Mouse (Mus musculus): ENCODE data around the gene Pdpk1.

GRCm38 (mm10) chr17:24157526-24157925, 6.8 kb upstream of the Pdpk1 start:
- TF ChIP-seq CTCF (IDR thresholded peaks at IDR 0.05; ENCODE audit: control insufficient read depth, insufficient read depth, low read length) (no peak), POLR2A (IDR thresholded peaks at IDR 0.05; ENCODE audit: borderline replicate concordance, control insufficient read depth, low read depth, low read length) (no peak)
